Mouse (Mus musculus): ENCODE results near the gene 6330403K07Rik.

6330403K07Rik gene

GRCm38 (mm10) chr11:71003611-71004315 lies 29.6 kb downstream of the 6330403K07Rik start:
- in situ Hi-C loops (cut with MboI, MseI): loop anchor here (25.0 kb wide), 2 partner anchors 1034 to 1434 kb away; partner anchors contain the start of genes Aipl1, Ggt6, Mybbp1a and Pimreg

- in situ Hi-C loops (cut with MboI, MseI): loop anchor here (25.0 kb wide), 2 partner anchors 1036 to 1436 kb away; partner anchors contain the start of genes Aipl1, Ggt6, Mybbp1a and Pimreg
These were observed 32.1 kb downstream of the 6330403K07Rik start for GRCm38 (mm10) chr11:71001167-71001566.

DNA sequence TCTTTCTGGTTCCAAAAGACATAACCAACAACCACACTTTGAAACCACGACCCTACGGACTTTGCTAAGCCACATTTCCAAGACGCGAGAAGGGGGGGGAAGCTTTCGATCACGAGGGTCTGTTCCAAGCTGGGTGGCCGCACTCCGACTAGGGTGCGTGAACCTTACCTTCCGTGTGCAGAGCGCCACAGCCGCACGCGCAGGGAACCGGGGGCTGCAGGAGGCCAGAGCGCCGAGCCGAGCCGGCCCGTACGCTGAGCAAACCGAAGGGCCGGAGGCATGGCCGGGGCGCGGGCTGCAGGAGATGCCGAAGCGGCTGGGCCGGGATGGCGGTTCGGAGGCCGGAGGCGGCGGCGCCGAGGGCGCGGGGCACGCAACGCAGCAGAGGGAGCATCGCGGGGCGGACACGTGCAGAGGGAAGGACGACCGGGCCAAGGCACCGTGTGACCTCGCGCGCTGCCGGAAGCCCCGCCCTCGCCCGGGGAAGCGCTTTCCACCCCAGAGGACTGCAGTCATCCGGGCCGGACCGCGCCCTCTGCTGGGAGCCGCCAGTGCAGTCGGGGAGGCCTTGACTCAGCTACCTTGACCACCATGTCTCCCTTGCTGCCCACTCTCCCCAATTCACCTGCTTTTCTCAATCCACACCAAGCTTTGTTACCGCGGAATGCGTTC lies 50.6 kb downstream of the 6330403K07Rik start, which contains the start of gene C1qbp:
TSS of gene C1qbp (minus strand) at position 470 of the 672 bp plus-strand sequence.
- in situ Hi-C loops (cut with MboI, MseI): no loop called here

DNA sequence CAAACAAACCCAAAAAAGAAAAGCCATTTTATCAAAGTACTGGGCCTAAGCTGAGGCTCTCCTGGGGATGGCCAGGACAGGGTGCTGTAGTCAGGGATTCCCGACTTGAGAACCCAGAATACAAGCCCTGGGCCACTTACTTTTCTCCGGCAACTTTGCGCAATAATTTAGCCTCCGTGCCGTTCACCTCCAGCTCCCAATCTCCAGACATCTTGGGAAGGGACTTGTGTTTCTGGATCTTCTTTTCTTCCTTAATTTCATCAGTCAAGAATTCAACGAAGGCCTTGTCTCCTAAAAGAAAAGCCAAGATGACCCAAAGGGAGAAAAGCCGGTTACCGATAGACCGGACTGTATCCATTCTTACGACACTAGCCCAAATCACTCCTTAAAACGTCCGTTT lies 51.3 kb downstream of the 6330403K07Rik start:
- in situ Hi-C loops (cut with MboI, MseI): no loop called here
